Mouse (Mus musculus): Measurements from ENCODE around the gene Tmtc2. TPM values are rescaled to one million over a fixed set of nuclear protein-coding genes. Genes with fewer than 3 reads are reported as not detected.

Gene Tmtc2
- polyA plus RNA-seq, 1 experiment, result 0.97 TPM

GRCm38 (mm10) chr10:105330327-105330726 lies 243.9 kb downstream of the Tmtc2 start:
- Histone ChIP-seq H3ac (ENCODE audit: control insufficient read depth, insufficient read length) (no peak overlapping the region), H3K36me3 (ENCODE audit: control insufficient read depth, insufficient read depth) (no peaks in the 10 kb centered on the region), H3K4me3 (no peak overlapping the region), H3K4me2 (ENCODE audit: low read depth) (no peak overlapping the region), H3K79me2 (ENCODE audit: control insufficient read depth, insufficient read depth) (no peaks in the 10 kb centered on the region), H3K27me3 (ENCODE audit: control insufficient read depth, insufficient read depth, insufficient read length) (no peaks in the 10 kb centered on the region)
- no peak for TF ChIP-seq USF1 (IDR thresholded peaks at IDR 0.05; ENCODE audit: low read depth)
- TF ChIP-seq POLR2A (IDR thresholded peaks at IDR 0.05; ENCODE audit: insufficient read length, low read depth), result no peak
- no peak for TF ChIP-seq TCF12 (IDR thresholded peaks at IDR 0.05; ENCODE audit: insufficient read depth, poor library complexity, severe bottlenecking)
- TF ChIP-seq MYOD1 (IDR thresholded peaks at IDR 0.05; ENCODE audit: control insufficient read depth in 1 of 3, insufficient read length in 2 of 3, low read depth in 2 of 3), result no peak
- no peak for TF ChIP-seq POLR2AphosphoS2 (IDR thresholded peaks at IDR 0.05; ENCODE audit: insufficient read length, low read depth)
- no peak for TF ChIP-seq TCF3 (IDR thresholded peaks at IDR 0.05; ENCODE audit: insufficient read length, low read depth)
- TF ChIP-seq MAX (IDR thresholded peaks at IDR 0.05; ENCODE audit: low read depth), result no peak
- no peak for TF ChIP-seq SRF (IDR thresholded peaks at IDR 0.05; ENCODE audit: control insufficient read depth, insufficient read length, low read depth)
- no peak for TF ChIP-seq CEBPB (IDR thresholded peaks at IDR 0.05; ENCODE audit: insufficient read depth, poor library complexity, severe bottlenecking)
- no peak for TF ChIP-seq E2F4 (IDR thresholded peaks at IDR 0.05; ENCODE audit: insufficient read depth)
- no peak for TF ChIP-seq REST (IDR thresholded peaks at IDR 0.05; ENCODE audit: insufficient read depth, insufficient read length)
- TF ChIP-seq MYOG (IDR thresholded peaks at IDR 0.05; ENCODE audit: control insufficient read depth in 1 of 3, insufficient read depth in 1 of 3, insufficient read length in 2 of 3, low read depth in 2 of 3), result no peak

GRCm38 (mm10) chr10:105323646-105324192 lies 250.5 kb downstream of the Tmtc2 start:
- no peaks in the 10 kb centered on the region for H3K27me3 ChIP-seq (ENCODE audit: control insufficient read depth, insufficient read depth, insufficient read length)
- H3K4me3 ChIP-seq, result no peak overlapping the region
- TF ChIP-seq TCF12 (IDR thresholded peaks at IDR 0.05; ENCODE audit: insufficient read depth, poor library complexity, severe bottlenecking) (no peak), REST (IDR thresholded peaks at IDR 0.05; ENCODE audit: insufficient read depth, insufficient read length) (no peak), E2F4 (IDR thresholded peaks at IDR 0.05; ENCODE audit: insufficient read depth) (no peak), MAX (IDR thresholded peaks at IDR 0.05; ENCODE audit: low read depth) (no peak), TCF3 (IDR thresholded peaks at IDR 0.05; ENCODE audit: insufficient read length, low read depth) (no peak), POLR2AphosphoS2 (IDR thresholded peaks at IDR 0.05; ENCODE audit: insufficient read length, low read depth) (no peak), USF1 (IDR thresholded peaks at IDR 0.05; ENCODE audit: low read depth) (no peak), MYOD1 (IDR thresholded peaks at IDR 0.05; ENCODE audit: control insufficient read depth in 1 of 3, insufficient read length in 2 of 3, low read depth in 2 of 3) (no peak), SRF (IDR thresholded peaks at IDR 0.05; ENCODE audit: control insufficient read depth, insufficient read length, low read depth) (no peak), CEBPB (IDR thresholded peaks at IDR 0.05; ENCODE audit: insufficient read depth, poor library complexity, severe bottlenecking) (no peak), MYOG (IDR thresholded peaks at IDR 0.05; ENCODE audit: control insufficient read depth in 1 of 3, insufficient read depth in 1 of 3, insufficient read length in 2 of 3, low read depth in 2 of 3) (no peak), POLR2A (IDR thresholded peaks at IDR 0.05; ENCODE audit: insufficient read length, low read depth) (no peak)
- H3K79me2 ChIP-seq (ENCODE audit: control insufficient read depth, insufficient read depth), result no peaks in the 10 kb centered on the region
- H3K36me3 ChIP-seq (ENCODE audit: control insufficient read depth, insufficient read depth), result no peaks in the 10 kb centered on the region
- no peak overlapping the region for H3K4me2 ChIP-seq (ENCODE audit: low read depth)
- H3ac ChIP-seq (ENCODE audit: control insufficient read depth, insufficient read length), result no peak overlapping the region

- TF ChIP-seq TCF12 (IDR thresholded peaks at IDR 0.05; ENCODE audit: insufficient read depth, poor library complexity, severe bottlenecking) (no peak), REST (IDR thresholded peaks at IDR 0.05; ENCODE audit: insufficient read depth, insufficient read length) (no peak), MAX (IDR thresholded peaks at IDR 0.05; ENCODE audit: low read depth) (no peak), POLR2A (IDR thresholded peaks at IDR 0.05; ENCODE audit: insufficient read length, low read depth) (no peak), POLR2AphosphoS2 (IDR thresholded peaks at IDR 0.05; ENCODE audit: insufficient read length, low read depth) (no peak)
- Histone ChIP-seq H3K27me3 (ENCODE audit: control insufficient read depth, insufficient read depth, insufficient read length) (no peaks in the 10 kb centered on the region), H3ac (ENCODE audit: control insufficient read depth, insufficient read length) (no peak overlapping the region), H3K36me3 (ENCODE audit: control insufficient read depth, insufficient read depth) (no peaks in the 10 kb centered on the region), H3K79me2 (ENCODE audit: control insufficient read depth, insufficient read depth) (no peaks in the 10 kb centered on the region), H3K4me3 (no peak overlapping the region), H3K4me2 (ENCODE audit: low read depth) (no peak overlapping the region)
Measured at GRCm38 (mm10) chr10:105319299-105320057, 254.8 kb downstream of the Tmtc2 start.

- Histone ChIP-seq H3K36me3 (ENCODE audit: control insufficient read depth, insufficient read depth) (no peaks in the 10 kb centered on the region), H3K4me2 (ENCODE audit: low read depth) (no peak overlapping the region), H3K79me2 (ENCODE audit: control insufficient read depth, insufficient read depth) (no peaks in the 10 kb centered on the region), H3K4me3 (no peak overlapping the region), H3K27me3 (ENCODE audit: control insufficient read depth, insufficient read depth, insufficient read length) (no peaks in the 10 kb centered on the region), H3ac (ENCODE audit: control insufficient read depth, insufficient read length) (no peak overlapping the region)
- TF ChIP-seq TCF3 (IDR thresholded peaks at IDR 0.05; ENCODE audit: insufficient read length, low read depth) (no peak), TCF12 (IDR thresholded peaks at IDR 0.05; ENCODE audit: insufficient read depth, poor library complexity, severe bottlenecking) (no peak), MAX (IDR thresholded peaks at IDR 0.05; ENCODE audit: low read depth) (no peak), POLR2A (IDR thresholded peaks at IDR 0.05; ENCODE audit: insufficient read length, low read depth) (no peak), POLR2AphosphoS2 (IDR thresholded peaks at IDR 0.05; ENCODE audit: insufficient read length, low read depth) (no peak), USF1 (IDR thresholded peaks at IDR 0.05; ENCODE audit: low read depth) (no peak), MYOG (IDR thresholded peaks at IDR 0.05; ENCODE audit: control insufficient read depth in 1 of 3, insufficient read depth in 1 of 3, insufficient read length in 2 of 3, low read depth in 2 of 3) (no peak), CEBPB (IDR thresholded peaks at IDR 0.05; ENCODE audit: insufficient read depth, poor library complexity, severe bottlenecking) (no peak), SRF (IDR thresholded peaks at IDR 0.05; ENCODE audit: control insufficient read depth, insufficient read length, low read depth) (no peak), REST (IDR thresholded peaks at IDR 0.05; ENCODE audit: insufficient read depth, insufficient read length) (no peak), MYOD1 (IDR thresholded peaks at IDR 0.05; ENCODE audit: control insufficient read depth in 1 of 3, insufficient read length in 2 of 3, low read depth in 2 of 3) (no peak), E2F4 (IDR thresholded peaks at IDR 0.05; ENCODE audit: insufficient read depth) (no peak)
Measured at GRCm38 (mm10) chr10:105318869-105319268, 255.4 kb downstream of the Tmtc2 start.
